Mouse (Mus musculus) urinary bladder, adult 2 months (tissue): ENCODE data around the gene Hras. TPM values are rescaled to one million over a fixed set of nuclear protein-coding genes. Genes with fewer than 3 reads are reported as not detected.

ENCODE experiments used
- DNase-seq: peaks from one replicate; pipeline ENCODE4 v3.0.0; 2022; ENCODE audit warnings: low spot score
- polyA plus RNA-seq: library from polyadenylated mRNA; depleted of rRNA; stranded (reverse); fragments of >200 nt; gene quantifications from 2 replicates; pipeline ENCODE4 v1.2.3, GENCODE M21; 2012

The Hras gene
- polyA plus RNA-seq, 1 experiment, result 129 TPM

DNA sequence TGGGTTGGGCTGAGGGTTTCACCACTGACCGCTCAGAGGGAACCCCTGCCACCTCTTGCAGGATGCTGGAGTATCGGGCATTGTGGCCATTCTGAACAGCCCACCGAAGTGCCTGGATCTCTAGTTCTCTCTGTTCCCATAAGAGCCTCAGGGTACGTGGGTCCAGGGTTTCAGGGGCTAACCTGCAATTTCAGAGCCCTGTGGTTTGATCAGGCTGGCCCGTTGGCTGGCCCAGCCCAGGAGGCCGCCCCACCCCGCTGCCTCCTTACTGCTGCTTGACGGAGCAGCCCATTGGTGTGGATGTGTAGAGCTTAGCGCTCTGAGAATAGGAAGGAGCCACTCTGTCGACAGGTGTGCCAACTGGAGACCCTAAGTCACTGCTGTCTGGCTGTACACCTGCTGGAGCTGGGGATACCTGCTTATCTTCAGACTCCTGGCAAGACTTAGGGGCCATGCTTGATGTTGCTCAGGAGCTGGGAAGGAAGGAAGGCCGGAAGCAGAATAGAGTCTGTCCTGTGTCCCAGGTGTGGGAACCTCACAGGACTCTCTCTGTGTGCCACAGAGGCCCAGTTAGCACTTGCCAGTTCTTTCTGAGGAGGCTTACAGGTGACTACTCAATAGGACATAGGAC, 19.9 kb upstream of the Hras start, which contains the start of gene Lmntd2:
Lmntd2 (minus strand) TSS at position 476 of the 631 bp plus-strand sequence.
- DNase-seq, result no peak

DNA sequence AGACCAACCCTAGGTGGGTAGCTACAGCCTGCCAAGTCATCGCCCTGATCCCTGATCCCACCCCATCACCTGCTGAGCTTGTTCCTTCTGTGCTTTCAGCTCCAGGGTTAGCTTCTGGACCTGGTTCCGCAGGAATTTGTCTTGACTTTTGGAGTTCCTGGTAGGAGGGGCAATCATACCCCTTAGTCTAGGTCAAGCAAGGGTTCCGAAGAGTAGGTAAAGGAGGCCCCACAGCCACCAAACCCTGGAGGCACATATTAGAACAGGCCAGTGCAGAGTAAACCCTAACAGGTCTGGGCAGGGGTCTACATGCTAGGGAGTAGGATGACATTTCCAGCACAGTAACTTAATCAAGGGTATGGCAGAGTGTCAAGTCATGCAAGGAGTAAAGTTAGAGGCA, 19.3 kb upstream of the Hras start:
- no peak for DNase-seq

DNA sequence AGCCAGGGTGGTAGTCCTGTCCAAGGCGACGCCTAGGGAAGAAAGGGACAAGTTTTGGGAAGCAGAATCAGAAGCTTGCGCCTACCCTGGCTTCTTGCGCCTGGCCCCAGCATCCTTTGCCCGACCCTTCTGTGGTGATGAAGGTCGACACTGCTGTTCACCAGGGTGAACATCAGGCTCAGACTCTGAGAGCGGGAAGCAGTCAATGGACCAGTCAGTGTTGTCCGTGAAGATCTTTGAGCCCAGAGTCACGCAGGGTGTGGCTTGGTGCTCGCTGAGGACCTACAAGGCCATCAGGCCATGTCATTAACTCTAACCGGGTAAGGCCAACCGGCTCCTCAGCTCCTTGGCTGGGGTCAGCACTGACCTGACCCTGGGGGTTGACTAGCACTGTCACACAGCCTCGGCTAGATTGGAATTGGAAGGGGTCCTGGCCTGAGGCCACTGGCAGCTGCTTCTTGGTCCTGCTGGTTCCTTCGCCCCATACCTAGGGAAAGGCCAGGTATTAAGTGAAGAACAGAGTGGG, 16.9 kb upstream of the Hras start:
- no peak for DNase-seq

DNA sequence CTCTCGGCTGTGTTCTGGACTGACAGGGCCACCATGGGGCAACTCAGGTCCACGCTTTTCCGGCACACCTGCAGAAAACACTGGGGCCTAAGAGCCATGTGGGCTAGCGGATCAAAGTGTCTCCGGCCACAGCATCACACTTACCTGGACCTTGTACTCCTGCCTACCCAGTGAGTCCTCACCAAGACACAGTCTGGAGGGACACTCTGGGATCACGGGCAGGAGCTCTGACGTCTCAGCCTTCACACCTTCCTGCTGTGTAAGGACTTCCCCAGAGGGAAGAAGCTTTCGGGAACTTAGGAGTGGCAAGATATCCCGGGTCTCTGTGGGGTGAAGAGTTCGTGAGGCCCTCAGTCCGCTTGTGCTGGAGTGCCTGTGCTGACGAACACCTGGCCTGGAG, 16.3 kb upstream of the Hras start:
- DNase-seq, result no peak

DNA sequence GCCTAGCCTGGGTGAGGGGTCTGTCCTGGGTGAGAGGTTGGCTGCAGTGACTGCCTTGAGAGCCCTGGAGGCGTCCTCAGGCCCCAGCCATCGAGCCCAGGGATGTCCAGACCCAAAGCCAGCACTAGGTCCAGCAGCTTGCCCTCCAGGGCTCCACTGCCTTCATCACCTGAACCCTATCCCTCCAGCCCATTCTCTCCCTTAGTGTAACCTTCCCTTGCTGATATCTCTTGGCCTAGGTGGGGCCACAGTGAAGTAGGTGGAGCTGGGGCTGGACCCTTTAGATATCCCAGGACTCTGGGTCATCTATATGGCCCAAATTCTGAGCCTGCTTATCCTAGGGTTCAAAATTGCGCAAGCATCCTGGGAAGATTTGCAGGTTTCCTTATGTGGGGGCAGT, 15.7 kb upstream of the Hras start:
- no peak for DNase-seq

DNA sequence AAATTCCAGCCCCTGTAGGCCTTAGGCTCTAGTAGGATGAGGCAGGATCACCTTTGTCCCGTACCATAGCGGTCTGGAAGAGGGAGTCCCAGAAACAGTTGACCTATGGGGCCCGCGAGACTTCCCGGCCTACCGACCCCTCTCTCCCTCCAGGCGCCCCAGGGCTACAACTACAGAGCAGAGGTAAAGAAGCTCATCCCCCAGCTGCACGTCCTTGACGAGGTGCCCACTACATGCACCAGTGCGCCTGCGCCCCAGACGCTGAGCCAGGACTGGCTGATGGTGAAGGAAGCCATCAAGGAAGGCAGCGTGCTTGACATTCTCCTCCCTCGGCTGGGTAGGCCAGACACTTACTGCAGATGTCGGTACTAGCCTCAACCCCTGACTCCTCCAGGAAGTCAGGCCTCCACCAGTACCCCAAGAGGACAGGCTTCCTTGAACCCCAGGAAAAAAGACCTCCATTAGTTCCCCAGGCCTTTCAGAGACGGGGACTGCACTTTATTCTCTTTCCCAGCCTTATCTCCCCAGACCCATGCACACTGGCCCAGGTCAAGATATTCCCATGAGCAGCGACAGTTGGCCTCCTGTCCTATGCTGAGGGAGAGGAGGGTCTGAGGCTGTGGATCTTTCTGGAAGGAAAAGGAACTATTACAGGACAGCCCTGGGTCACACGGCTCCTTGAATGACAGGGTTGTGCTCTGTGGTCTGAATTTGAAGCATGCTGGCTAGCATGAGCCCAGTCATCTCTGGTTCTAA, 12.6 kb upstream of the Hras start:
- DNase-seq, result no peak

DNA sequence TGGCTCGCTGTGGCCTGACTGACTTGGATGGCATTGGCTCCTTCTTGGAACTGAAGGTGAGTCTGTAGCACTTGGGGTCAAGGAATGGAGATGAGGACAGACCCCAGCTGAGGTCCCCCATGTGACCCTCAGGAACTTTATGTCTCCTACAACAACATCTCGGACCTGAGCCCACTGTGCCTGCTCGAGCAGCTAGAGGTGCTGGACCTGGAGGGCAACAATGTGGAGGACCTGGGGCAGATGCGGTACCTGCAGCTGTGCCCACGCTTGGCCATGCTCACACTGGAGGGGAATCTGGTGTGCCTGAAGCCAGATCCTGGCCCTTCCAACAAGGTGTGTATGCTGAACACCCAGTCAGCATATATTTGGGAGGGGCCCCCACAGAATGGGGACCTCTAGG, 11.7 kb upstream of the Hras start:
- DNase-seq, result no peak

DNA sequence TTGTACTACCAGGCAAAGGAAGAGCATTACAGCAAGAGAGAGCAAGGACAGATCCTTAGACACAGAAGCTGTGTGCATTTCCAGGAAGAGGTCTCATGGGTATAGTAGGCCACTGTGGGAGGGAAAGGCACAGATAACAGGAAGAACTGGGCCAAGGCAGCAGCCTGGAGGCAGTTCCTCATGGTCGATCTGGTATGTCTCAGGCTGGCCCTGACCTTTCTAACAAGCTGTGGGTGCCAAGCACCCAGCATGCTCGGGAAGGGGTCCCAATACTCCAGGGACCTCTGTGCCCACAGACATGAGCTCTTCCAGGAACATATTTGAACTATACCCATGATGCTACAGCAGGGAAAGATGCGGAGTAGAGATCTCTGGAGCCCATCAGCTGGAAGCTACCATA, 10.7 kb upstream of the Hras start:
- DNase-seq, result no peak

DNA sequence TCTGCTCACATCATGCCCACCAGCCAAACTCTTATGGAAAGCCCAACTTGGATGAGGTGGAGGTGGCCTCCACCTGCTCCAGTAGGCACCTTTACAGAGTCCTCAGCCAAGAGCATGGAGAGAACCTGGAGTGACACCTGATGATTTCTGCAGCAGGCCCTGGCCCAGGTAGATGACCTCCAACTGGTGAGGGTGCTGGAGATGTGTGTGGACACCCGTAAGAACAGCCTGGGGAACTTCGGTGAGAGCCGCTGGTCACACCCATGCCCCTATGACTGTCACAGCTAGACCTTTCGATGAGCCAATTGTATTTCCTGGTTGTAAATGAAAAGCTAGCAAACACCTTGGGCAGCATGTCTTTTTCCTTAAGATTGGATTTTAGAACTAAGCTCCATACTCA, 4.3 kb upstream of the Hras start:
- DNase-seq, result no peak

DNA sequence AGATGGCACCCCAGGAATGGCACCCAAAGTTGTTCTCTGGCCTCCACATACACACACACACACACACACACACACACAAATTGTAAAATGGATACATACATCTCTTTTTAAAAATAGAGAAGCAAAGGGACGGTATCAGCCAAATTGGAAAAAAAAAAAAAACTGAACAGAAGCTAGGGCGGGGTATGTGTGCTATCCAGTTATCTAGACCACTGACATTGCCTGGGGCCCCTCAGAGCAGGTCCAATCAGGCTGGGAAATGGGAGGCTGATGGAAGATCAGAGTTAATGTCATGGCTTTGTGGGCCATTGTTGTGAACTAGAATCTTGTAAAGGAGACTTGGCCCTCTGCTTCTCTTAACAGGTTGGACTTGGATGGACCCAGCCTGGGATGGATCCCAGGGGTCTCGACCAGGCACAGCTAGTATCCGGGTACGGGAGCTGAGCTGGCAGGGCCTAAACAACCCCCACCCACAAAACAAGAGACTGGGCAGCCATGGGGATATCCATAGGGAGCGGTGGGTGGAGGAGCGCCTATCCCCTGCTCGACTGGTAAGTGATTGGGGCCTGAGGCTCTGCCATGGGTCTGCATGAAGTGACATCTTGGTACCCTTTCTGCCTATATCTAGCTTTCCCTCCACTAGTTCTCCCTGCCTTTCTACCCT, 2.9 kb upstream of the Hras start:
- no peak for DNase-seq

DNA sequence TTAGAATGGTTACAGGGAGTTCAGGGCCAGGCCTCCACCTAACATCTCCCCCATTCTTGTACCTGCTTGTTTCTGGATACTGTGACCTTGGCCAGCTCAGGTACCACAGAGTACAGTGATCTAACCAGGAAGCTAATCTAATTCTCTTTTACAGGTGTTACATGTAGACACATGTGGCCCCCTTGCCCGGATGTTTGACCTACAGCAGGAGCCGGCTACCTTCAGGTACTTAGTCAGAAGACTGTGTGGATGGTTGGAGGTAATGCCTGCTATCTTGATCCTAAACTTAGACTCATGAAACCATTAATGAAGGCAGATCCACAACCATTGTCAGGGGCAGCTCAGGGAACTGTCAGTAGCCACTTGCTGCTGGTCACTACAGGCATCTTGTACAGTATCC, 1.9 kb upstream of the Hras start:
- DNase-seq, result no peak

DNA sequence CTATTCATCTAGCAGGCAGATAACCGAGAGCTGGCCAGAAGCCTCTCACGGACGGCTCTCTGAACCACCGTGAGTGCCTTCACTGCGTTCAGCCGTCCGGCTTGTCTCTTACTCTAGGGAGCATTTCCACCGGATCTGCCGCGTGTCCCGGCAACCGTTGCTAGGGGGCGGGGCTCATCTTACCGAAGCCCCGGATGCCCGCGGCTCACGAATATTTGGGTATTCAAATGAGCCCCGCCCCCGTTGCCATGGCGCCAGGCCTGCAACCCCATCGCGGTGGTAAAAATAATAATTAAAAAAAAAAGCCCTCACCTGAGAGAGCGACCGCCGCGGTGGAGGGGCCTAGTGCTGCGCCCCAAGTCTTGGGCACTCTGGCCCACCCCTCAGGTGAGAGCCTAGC, 1.0 kb upstream of the Hras start:
- DNase-seq, result peak; percentile 72

DNA sequence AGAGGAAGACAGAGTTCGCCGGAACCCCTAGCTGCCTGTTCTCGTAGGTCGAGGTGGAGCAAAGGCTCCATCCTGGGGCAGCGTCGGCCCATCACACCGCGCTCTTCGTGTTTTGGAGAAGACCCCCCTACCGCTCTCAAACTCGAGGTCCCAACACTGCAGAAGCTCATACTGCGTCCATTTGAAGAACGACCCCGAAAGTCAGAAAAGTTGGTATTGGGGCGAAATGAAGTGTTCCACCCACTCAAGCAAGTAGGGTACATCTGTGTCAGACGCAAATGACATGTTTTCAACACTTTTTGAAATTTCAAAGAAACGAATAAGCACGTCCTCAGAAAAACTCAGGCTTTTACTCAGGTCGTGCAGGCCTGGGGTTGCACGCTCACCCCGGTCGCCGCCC, 604 bp upstream of the Hras start:
- no peak for DNase-seq

DNA sequence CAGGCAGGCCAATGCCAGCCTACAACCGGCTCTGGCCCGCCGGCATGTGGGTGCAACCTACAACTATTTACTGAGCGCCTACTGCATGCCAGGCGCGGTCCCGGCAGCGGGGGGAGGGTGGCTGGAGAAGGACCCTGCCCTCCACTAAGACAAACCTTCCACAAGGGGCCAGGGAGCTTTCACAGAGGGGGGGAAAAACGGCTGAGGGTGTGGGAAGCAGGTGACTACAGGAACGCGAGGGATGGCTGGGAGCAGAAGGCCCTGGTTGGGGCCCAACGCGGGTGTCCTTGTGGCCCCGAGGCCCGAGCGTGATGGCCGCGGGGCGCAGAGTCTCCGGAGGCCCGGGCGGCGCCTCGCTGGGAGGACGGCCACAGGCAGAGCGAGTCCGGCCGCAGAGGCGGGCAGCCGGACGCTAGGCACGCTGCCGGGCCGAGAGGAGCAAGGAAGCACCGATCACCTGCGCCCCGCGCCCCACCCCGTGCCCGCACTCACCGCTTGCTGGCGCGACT, 403 bp downstream of the Hras start:
- DNase-seq, result peak; percentile 83

DNA sequence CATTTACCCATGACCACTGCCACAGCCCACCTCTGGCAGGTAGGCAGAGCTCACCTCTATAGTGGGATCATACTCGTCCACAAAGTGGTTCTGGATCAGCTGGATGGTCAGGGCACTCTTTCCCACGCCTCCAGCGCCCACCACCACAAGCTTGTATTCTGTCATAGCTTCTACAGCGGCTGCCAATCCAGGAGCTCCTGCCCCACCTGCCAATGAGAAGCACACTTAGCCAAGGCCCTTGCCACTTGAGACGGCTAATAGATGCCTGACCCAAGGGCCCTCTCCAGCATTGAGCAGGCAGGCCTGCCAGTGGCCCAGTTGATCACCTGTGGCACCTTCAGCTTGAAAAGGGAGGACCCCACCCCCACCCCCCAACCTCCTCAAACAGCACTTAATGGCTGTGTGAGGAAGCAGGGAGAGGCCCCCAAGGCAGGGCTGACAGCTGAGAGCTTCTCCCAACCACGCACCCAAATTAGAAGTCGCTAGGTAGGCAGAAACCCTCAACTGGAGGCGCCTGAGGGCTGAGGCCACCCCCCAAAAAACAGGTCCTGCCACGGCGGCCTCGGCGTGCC, 943 bp downstream of the Hras start:
- DNase-seq, result no peak

DNA sequence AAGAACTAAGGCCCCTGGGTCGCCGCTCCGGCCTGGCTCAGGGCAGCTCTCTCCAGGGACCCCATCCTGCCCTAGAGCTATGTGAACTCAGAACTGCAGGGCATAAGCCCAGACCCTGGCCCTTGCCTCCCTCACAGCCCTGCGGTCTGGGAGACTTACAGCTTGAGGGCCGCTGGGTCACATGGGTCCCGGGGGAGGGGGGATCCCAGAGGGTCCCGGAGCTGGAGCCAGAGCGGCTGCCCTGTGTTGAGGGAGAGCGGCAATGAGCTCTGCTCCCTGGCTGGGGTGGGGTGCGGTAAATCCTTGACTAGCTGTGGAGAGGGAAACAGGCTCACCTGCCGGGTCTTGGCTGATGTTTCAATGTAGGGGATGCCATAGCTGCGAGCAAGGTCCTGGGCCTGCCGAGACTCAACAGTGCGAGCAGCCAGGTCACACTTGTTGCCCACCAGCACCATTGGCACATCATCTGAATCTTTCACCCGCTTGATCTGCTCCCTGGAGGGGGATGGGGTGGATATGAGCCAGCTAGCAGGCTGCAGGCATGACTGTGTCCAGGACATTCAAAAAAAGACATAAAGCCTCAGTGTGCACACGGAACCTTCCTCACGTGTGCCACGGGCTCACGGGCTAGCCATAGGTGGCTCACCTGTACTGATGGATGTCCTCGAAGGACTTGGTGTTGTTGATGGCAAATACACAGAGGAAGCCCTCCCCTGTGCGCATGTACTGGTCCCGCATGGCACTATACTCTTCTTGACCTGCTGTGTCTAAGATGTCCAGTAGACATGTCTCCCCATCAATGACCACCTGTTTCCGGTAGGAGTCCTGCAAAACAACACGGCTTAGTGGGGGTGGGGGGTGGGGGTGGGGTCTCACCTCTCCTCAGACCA, 1.8 kb downstream of the Hras start:
- DNase-seq, result no peak

DNA sequence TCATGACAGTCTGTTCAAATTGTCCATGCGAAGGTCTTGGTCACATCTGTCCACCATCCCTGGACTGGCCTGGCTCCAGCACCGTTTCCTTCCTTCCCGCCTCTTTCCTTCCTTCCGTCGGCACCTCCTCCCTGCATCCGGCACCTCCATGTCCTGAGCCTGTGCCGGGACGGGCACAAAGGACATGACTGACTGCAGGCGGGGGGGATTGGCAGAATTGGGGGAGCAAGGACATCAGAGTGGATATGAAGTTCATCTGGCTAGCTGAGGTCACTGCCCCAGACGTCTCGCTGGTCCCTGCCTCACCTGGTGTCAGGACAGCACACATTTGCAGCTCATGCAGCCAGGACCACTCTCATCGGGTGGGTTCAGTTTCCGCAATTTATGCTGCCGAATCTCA, 2.8 kb downstream of the Hras start:
- no peak for DNase-seq

DNA sequence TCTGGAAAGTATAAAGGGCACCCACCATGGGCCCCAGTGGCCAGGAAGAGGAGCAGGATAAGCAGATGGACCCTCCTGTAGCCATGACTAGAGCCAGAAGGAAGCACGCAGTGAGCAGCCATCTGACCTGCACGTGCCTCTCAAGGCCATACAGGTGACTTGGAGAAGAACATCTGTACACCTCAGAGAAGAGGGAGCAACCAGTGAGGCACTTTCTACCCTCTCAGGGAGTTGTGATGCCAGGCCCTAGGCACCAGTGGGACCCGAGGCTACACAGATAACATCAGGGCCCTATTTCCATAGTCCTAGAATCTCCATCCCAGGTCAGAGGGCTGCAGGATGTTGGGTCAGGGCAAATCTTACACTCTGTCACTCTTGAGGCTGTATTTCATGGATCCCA, 3.6 kb downstream of the Hras start:
- DNase-seq, result no peak

DNA sequence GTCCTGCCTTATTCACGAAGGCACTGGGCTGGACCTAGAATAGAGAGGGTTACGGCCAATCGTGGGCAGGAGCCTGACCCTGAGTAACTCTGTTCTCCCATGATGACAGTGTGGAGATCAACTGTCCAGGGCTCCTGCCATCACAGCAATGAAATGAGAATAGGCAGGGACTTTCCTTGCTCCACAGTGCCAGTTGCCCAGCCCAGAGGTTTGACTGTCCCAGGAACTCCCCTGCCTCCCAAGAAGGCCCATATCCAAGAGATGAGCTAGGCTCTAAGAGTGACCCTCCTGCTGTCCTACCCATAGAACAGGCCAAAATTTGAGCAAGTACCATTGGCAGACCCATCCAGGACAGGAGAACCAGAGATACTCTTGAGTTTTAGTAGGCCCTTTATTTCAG, 5.1 kb downstream of the Hras start:
- no peak for DNase-seq

DNA sequence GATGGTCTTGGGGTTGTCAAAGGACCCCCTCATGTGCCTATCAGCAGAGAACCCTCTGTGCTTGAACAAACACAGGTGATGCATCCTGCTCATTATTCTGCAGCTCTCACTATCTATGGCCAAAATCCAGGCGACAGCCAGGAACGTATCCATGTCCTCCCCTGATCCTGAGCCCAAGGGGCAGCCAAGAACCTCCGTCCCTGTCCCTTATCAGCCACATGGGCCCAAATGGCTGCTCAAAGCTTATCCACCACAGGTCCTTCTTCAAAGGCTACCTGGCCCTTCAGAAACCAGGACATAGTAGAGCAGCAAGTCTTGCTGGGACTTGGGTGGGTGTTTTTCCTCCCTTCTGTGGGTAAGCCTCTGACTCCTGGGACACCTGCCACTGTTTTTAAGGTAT, 5.6 kb downstream of the Hras start:
- no peak for DNase-seq

DNA sequence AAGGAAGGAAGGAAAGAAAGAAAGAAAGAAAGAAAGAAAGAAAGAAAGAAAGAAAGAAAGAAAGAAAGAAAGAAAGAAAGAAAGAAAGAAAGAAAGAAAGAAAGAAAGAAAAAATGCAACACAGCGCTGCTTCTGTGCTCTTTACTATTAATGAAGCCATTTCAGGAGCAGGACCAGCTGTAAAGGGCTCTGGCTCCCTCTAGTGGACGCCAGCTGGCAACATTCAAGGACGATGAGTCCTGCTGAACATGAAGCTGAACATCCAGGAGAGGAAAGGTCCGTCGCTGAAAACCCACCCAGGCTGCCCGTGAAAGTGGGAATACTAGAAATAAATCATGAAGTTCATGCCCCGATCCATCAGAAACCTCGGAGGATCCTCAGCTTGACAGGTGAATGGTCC, 17.6 kb downstream of the Hras start:
- peak; percentile 62 for DNase-seq
